20 mouse cellular contexts compared by ENCODE assay signal in genomic region chr11:44554339-44554738, GRCm38 (mm10). TPM values are rescaled to one million over a fixed set of nuclear protein-coding genes. Genes with fewer than 3 reads are reported as not detected.
DNase-seq lines count a peak whose midpoint lies in the region; ATAC-seq and TF ChIP-seq lines count a peak whose summit lies in the region.
"Had no signal": no experiment of that assay in that cellular context is flagged by ENCODE, and none has a peak within 500 bp of the region (broad histone marks: within the 10 kb centered on the region; RNA-seq: fewer than 3 reads in every experiment).

No protein-coding gene starts in this region.

- no peak overlapping the region for H3K27ac ChIP-seq in heart, embryonic 10.5 days
- H3K27ac ChIP-seq in lung, postnatal 0 days (ENCODE audit: low read length): no peak overlapping the region
- no peak overlapping the region for H3K27ac ChIP-seq in neural tube, embryonic 14.5 days (ENCODE audit: low read depth, low read length)
- H3K27ac ChIP-seq: embryonic facial prominence, embryonic 12.5 days; kidney, embryonic 15.5 days; limb, embryonic 10.5 days; stomach, embryonic 15.5 days had no signal

- no peak overlapping the region for H3K4me3 ChIP-seq in heart, embryonic 10.5 days
- no peak overlapping the region for H3K4me3 ChIP-seq in lung, postnatal 0 days (ENCODE audit: low read depth, low read length)
- H3K4me3 ChIP-seq in neural tube, embryonic 14.5 days (ENCODE audit: low read depth, low read length): no peak overlapping the region
- H3K4me3 ChIP-seq: embryonic facial prominence, embryonic 12.5 days; erythroblast, embryonic 14.5 days; kidney, embryonic 15.5 days; limb, embryonic 10.5 days; stomach, embryonic 15.5 days had no signal

- no peak overlapping the region for H3K4me2 ChIP-seq in lung, postnatal 0 days (replicated peaks; ENCODE audit: low read depth, low read length)
- no peak overlapping the region for H3K4me2 ChIP-seq in neural tube, embryonic 14.5 days (ENCODE audit: low read depth, low read length)
- H3K4me2 ChIP-seq: embryonic facial prominence, embryonic 12.5 days; kidney, embryonic 15.5 days; stomach, embryonic 15.5 days had no signal

- H3K4me1 ChIP-seq in heart, embryonic 10.5 days: no peaks in the 10 kb centered on the region
- H3K4me1 ChIP-seq in lung, postnatal 0 days (ENCODE audit: insufficient read depth, low read depth, low read length): no peaks in the 10 kb centered on the region
- H3K4me1 ChIP-seq in neural tube, embryonic 14.5 days (ENCODE audit: control insufficient read depth, insufficient read depth, low read length): no peaks in the 10 kb centered on the region
- H3K4me1 ChIP-seq: embryonic facial prominence, embryonic 12.5 days; kidney, embryonic 15.5 days; limb, embryonic 10.5 days; stomach, embryonic 15.5 days had no signal

- peak; percentile 72 for DNase-seq in heart, adult 11 months
- DNase-seq in heart, embryonic 10.5 days (ENCODE audit: low spot score): no peak
- DNase-seq in lung, postnatal 0 days (ENCODE audit: low spot score): peak; percentile 31
- no peak for DNase-seq in lung, postnatal 25 days (ENCODE audit: low spot score)
- DNase-seq in ZHBTc4 (ENCODE audit: low read depth, low spot score): peak; percentile 38
- no peak for DNase-seq in layer of hippocampus, adult 11-12 months (ENCODE audit: low spot score)
- DNase-seq: adrenal gland, adult 8-10 months; B cell, adult 2 months; cerebellum, adult 9-11 months; gastrocnemius, postnatal 25 days; kidney, postnatal 4 days; liver, postnatal 0 days; thymus, adult 2 months had no signal

- H3K36me3 ChIP-seq in heart, embryonic 10.5 days: peaks cover 80% of the 10 kb centered on the region
- H3K36me3 ChIP-seq in lung, postnatal 0 days (ENCODE audit: insufficient read depth, low read length): peaks cover 56% of the 10 kb centered on the region; the same call in 1 of the 2 replicates
- peaks cover 38% of the 10 kb centered on the region for H3K36me3 ChIP-seq in neural tube, embryonic 14.5 days (ENCODE audit: control insufficient read depth, insufficient read depth, low read length)

- H3K27me3 ChIP-seq in heart, embryonic 10.5 days (ENCODE audit: insufficient read depth, poor library complexity, severe bottlenecking): no peaks in the 10 kb centered on the region
- H3K27me3 ChIP-seq in lung, postnatal 0 days (replicated peaks; ENCODE audit: insufficient read depth, low read length): no peaks in the 10 kb centered on the region
- H3K27me3 ChIP-seq in neural tube, embryonic 14.5 days (ENCODE audit: control insufficient read depth, insufficient read depth, low read length): no peaks in the 10 kb centered on the region
- H3K27me3 ChIP-seq: embryonic facial prominence, embryonic 12.5 days; kidney, embryonic 15.5 days; stomach, embryonic 15.5 days had no signal

- ATAC-seq in lung, postnatal 0 days: no peak
- peak; percentile 63 for ATAC-seq in neural tube, embryonic 14.5 days (ENCODE audit: low read depth)
- ATAC-seq: inflammation-experienced regulatory T-cells, adult 6 months; liver, postnatal 0 days had no signal

- TF ChIP-seq EP300 in lung, postnatal 0 days (IDR thresholded peaks at IDR 0.05): no peak

- TF ChIP-seq CTCF in lung, postnatal 0 days (IDR thresholded peaks at IDR 0.05): no peak

- 92% methylated on average over 4 of the region's 4 CpGs for WGBS in heart, embryonic 10.5 days
- WGBS in lung, postnatal 0 days: 63% methylated on average over 4 of the region's 4 CpGs
- 83% methylated on average over 4 of the region's 4 CpGs for WGBS in neural tube, embryonic 14.5 days

- no peaks in the 10 kb centered on the region for H3K9me3 ChIP-seq in heart, embryonic 10.5 days
- H3K9me3 ChIP-seq in lung, postnatal 0 days (ENCODE audit: low read length): no peaks in the 10 kb centered on the region
- H3K9me3 ChIP-seq in neural tube, embryonic 14.5 days (ENCODE audit: control insufficient read depth, low read length): no peaks in the 10 kb centered on the region
- H3K9me3 ChIP-seq: embryonic facial prominence, embryonic 12.5 days; kidney, embryonic 15.5 days; limb, embryonic 10.5 days; stomach, embryonic 15.5 days had no signal

- no peak overlapping the region for H3K9ac ChIP-seq in lung, postnatal 0 days (replicated peaks; ENCODE audit: low read depth)
- H3K9ac ChIP-seq in neural tube, embryonic 14.5 days (replicated peaks; ENCODE audit: low read depth, low read length): no peak overlapping the region
- H3K9ac ChIP-seq: embryonic facial prominence, embryonic 12.5 days; kidney, embryonic 15.5 days; liver, postnatal 0 days; stomach, embryonic 15.5 days had no signal

RNA-seq across cellular contexts. Expression of gene Rnf145, which starts 35.6 kb away (rescaled TPM):
- 59.8 and 82.1 TPM in 2 replicates for polyA plus RNA-seq in heart, embryonic 10.5 days (2016; fragmentation: Nextera tagmentation; extraction: Ambion mirVana)
- polyA plus RNA-seq in lung, postnatal 0 days (2015; fragmentation: Nextera tagmentation; extraction: Ambion mirVana): 71.9 and 79.9 TPM in 2 replicates
- 114 and 141 TPM in 2 replicates for polyA plus RNA-seq in neural tube, embryonic 14.5 days (2014; fragmentation: Nextera tagmentation; extraction: Ambion mirVana)

Comparison
In these comparisons a context has a peak if more than half of its experiments do, and no peak if none do; other contexts are left out.
1. DNase-seq: peak in heart, adult 11 months (single experiment), lung, postnatal 0 days (single experiment) and ZHBTc4 (single experiment); none in heart, embryonic 10.5 days (single experiment), lung, postnatal 25 days (single experiment) and layer of hippocampus, adult 11-12 months (single experiment).